Mouse (Mus musculus) liver, adult 2 months (tissue): ENCODE measurements around the gene Gm5475. TPM values are rescaled to one million over a fixed set of nuclear protein-coding genes. Genes with fewer than 3 reads are reported as not detected.

Source experiments
- DNase-seq: peaks from one replicate; pipeline ENCODE4 v3.0.0-alpha.2; 2011; ENCODE audit warnings: low read depth, low spot score; ENCODE audit errors: extremely low read depth
- H3K27ac ChIP-seq: fragments of 200-500 bp; replicated peaks from 2 replicates; pipeline ENCODE4 v1.5.1; 2012; ENCODE audit warnings: low read depth, mild to moderate bottlenecking, control low read depth, inconsistent platforms, low read length; ENCODE audit not compliant: insufficient read depth
- H3K27me3 ChIP-seq: fragments of 200-500 bp; 2 replicates; pipeline ENCODE4 v1.6.1; 2012; ENCODE audit warnings: mild to moderate bottlenecking, moderate library complexity, low read length, inconsistent platforms; ENCODE audit not compliant: control insufficient read depth, insufficient read depth
- H3K36me3 ChIP-seq: fragments of 200-500 bp; 2 replicates; pipeline ENCODE4 v1.6.1; 2012; ENCODE audit warnings: low read length, inconsistent platforms; ENCODE audit not compliant: control insufficient read depth, insufficient read depth
- H3K4me1 ChIP-seq: fragments of 200-500 bp; 2 replicates; pipeline ENCODE4 v1.6.1; 2011; ENCODE audit warnings: low read length; ENCODE audit not compliant: control insufficient read depth, insufficient read depth
- H3K4me3 ChIP-seq: fragments of 200-500 bp; 2 replicates; pipeline ENCODE4 v1.5.1; 2011; ENCODE audit warnings: low read depth, mild to moderate bottlenecking, control low read depth, low read length, moderate library complexity; ENCODE audit not compliant: insufficient read depth
- H3K79me2 ChIP-seq: fragments of 200-500 bp; 2 replicates; pipeline ENCODE4 v1.6.1; 2012; ENCODE audit warnings: inconsistent platforms, mild to moderate bottlenecking, low read length, moderate library complexity; ENCODE audit not compliant: control insufficient read depth, insufficient read depth
- H3K9ac ChIP-seq: fragments of 200-500 bp; 2 replicates; pipeline ENCODE4 v1.6.1; 2012; ENCODE audit warnings: low read depth, mild to moderate bottlenecking, control low read depth, inconsistent platforms, low read length
- CTCF ChIP-seq: fragments of 200-500 bp; IDR thresholded peaks from 2 replicates; pipeline ENCODE4 v1.5.1; 2011; ENCODE audit warnings: low read depth, low read length, control low read depth
- POLR2A ChIP-seq: fragments of 200-500 bp; IDR thresholded peaks from 2 replicates; pipeline ENCODE4 v1.6.1; 2011; ENCODE audit warnings: low read length, control low read depth; ENCODE audit not compliant: insufficient read depth; ENCODE audit errors: extremely low read depth
- WGBS: fragments of 180-500 bp; shearing (Covaris S2); methylation state at CpG from one replicate; pipeline ENCODE4 v1.1.7; 2018; 5-methylcytosine and 5-hydroxymethylcytosine counted together
- polyA plus RNA-seq: library from polyadenylated mRNA; depleted of rRNA; stranded (reverse); fragments of >200 nt; gene quantifications from 2 replicates; pipeline ENCODE4 v1.2.3, GENCODE M21; 2012
- total RNA-seq: library from RNA; depleted of rRNA; stranded (reverse); fragments of >200 nt; gene quantifications from 2 replicates; pipeline ENCODE4 v1.2.3, GENCODE M21; 2014

The Gm5475 gene
- total and polyA plus RNA-seq, 2 experiments: not detected

- Histone ChIP-seq H3K9ac (no peak overlapping the region), H3K79me2 (no peaks in the 10 kb centered on the region), H3K27me3 (no peaks in the 10 kb centered on the region), H3K4me3 (no peak overlapping the region), H3K4me1 (peaks cover 10% of the 10 kb centered on the region), H3K27ac (no peak overlapping the region), H3K36me3 (no peaks in the 10 kb centered on the region)
- peak; percentile 68 for DNase-seq
- TF ChIP-seq POLR2A (no peak), CTCF (peak; percentile 99)
- WGBS: 4% methylated on average over 17 of the region's 17 CpGs
These were observed 35.4 kb downstream of the Gm5475 start for GRCm38 (mm10) chr15:100457340-100457739.

- TF ChIP-seq POLR2A: no peak
- TF ChIP-seq CTCF: peak; percentile 43
- H3K27ac ChIP-seq: no peak overlapping the region
- peaks cover 10% of the 10 kb centered on the region for H3K4me1 ChIP-seq
- no peak overlapping the region for H3K9ac ChIP-seq
- H3K36me3 ChIP-seq: no peaks in the 10 kb centered on the region
- 28% methylated on average over 10 of the region's 10 CpGs for WGBS
- no peaks in the 10 kb centered on the region for H3K79me2 ChIP-seq
- no peak overlapping the region for H3K4me3 ChIP-seq
- H3K27me3 ChIP-seq: no peaks in the 10 kb centered on the region
- peak; percentile 75 for DNase-seq
These were observed 36.1 kb downstream of the Gm5475 start for GRCm38 (mm10) chr15:100458055-100458454.

DNA sequence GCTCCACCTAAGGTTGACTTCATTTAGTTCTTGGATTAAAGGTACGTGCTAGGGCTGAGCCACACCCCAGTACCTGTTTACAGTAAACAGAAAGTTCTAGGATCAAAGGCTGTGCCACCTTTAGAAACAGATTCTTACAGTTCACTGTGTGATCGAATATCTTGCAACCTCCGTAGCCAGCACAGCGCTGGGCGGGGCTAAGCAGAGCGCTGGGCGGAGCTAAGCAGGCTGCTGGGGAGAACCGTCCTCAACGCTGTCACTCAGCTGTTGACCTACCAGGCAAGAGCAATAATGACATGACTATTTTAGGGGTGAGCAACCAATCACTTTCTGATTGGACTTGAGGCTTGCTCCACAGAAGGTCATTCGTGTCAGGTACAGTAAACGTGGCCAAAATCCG, 39.0 kb downstream of the Gm5475 start:
- DNase-seq: peak; percentile 84
- H3K36me3 ChIP-seq: no peaks in the 10 kb centered on the region
- no peak for TF ChIP-seq CTCF
- no peak for TF ChIP-seq POLR2A
- H3K27ac ChIP-seq: peak overlapping the region; percentile 22
- 3% methylated on average over 12 of the region's 12 CpGs for WGBS
- no peaks in the 10 kb centered on the region for H3K27me3 ChIP-seq
- H3K4me1 ChIP-seq: peaks cover 13% of the 10 kb centered on the region
- H3K4me3 ChIP-seq: no peak overlapping the region
- no peaks in the 10 kb centered on the region for H3K79me2 ChIP-seq
- H3K9ac ChIP-seq: no peak overlapping the region

GRCm38 (mm10) chr15:100461646-100462045, 39.7 kb downstream of the Gm5475 start:
- Histone ChIP-seq H3K27me3 (no peaks in the 10 kb centered on the region), H3K4me3 (no peak overlapping the region), H3K79me2 (no peaks in the 10 kb centered on the region), H3K4me1 (peaks cover 11% of the 10 kb centered on the region), H3K27ac (no peak overlapping the region), H3K9ac (no peak overlapping the region), H3K36me3 (no peaks in the 10 kb centered on the region)
- WGBS: 75% methylated on average over 9 of the region's 9 CpGs
- TF ChIP-seq CTCF (no peak), POLR2A (no peak)
- peak; percentile 16 for DNase-seq

DNA sequence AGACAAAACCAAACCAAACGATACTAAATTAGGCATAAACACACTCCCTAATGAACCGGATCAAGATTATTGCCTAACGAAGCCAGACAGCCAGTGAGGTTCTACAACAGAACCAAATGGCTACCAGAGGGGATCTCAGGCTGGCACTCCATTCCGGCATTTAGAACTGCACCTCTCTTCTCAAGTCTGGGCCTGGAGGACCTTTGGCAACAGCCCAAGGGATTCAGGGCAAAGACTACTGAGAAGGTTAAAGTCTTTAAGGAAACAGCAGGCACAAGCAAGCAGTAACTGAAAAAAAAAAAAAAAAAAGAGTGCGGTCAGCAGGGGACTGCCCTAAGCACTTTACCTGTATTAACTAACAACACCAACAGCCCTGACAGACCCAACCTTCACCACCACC, 40.1 kb downstream of the Gm5475 start:
- Histone ChIP-seq H3K4me1 (peaks cover 7% of the 10 kb centered on the region; the same call in 1 of the 2 replicates), H3K79me2 (no peaks in the 10 kb centered on the region), H3K27ac (no peak overlapping the region), H3K36me3 (no peaks in the 10 kb centered on the region), H3K4me3 (no peak overlapping the region), H3K27me3 (no peaks in the 10 kb centered on the region), H3K9ac (no peak overlapping the region)
- TF ChIP-seq CTCF: no peak
- no peak for TF ChIP-seq POLR2A
- DNase-seq: no peak
- 82% methylated on average over 5 of the region's 5 CpGs for WGBS

DNA sequence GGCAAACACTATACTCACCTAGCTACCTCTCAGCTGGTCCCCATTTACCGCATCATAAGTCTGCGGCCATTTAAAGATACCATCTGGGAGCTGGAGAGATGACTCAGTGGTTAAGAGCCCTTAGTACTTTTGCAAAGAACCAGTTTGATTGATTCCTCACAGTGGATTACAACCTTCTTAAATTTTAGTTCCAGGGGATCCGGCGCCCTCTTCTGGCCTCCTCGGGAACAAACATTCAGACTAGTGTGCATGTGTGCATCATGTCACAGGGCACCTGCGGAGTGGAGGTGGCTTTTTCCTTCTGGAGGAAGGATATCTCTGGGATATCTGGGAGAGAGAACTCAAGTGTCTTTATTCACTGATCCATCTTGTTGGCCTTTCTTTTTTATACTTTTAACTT, 41.8 kb downstream of the Gm5475 start:
- peak; percentile 55 for DNase-seq
- WGBS: 28% methylated on average over 6 of the region's 6 CpGs

More for the DNA sequence above, 41.8 kb downstream of the Gm5475 start:
- Histone ChIP-seq H3K27ac (no peak overlapping the region), H3K9ac (no peak overlapping the region), H3K4me3 (no peak overlapping the region), H3K4me1 (peaks cover 9% of the 10 kb centered on the region), H3K79me2 (no peaks in the 10 kb centered on the region), H3K36me3 (no peaks in the 10 kb centered on the region), H3K27me3 (no peaks in the 10 kb centered on the region)
- TF ChIP-seq CTCF: peak; percentile 68
- TF ChIP-seq POLR2A: no peak
